Mouse (Mus musculus) stomach, embryonic 14.5 days (tissue): ENCODE measurements around the gene Bag6. TPM values are rescaled to one million over a fixed set of nuclear protein-coding genes. Genes with fewer than 3 reads are reported as not detected.

Source experiments
- ATAC-seq: fragments of 200-750 bp; cut with Nextera tagmentation; 2 replicates; pipeline ENCODE4 v1.8.0; 2017; ENCODE audit warnings: low read depth, moderate TSS enrichment; ENCODE audit not compliant: insufficient number of reproducible peaks, insufficient read depth, low FRiP score
- H3K27ac ChIP-seq: fragments of 300-500 bp; sonication (generic); 2 replicates; pipeline ENCODE4 v1.5.1; 2014; ENCODE audit warnings: mild to moderate bottlenecking, low read length, moderate library complexity, mixed read lengths
- H3K27me3 ChIP-seq: fragments of 300-500 bp; sonication (generic); 2 replicates; pipeline ENCODE4 v1.6.1; 2014; ENCODE audit warnings: low read length, control low read depth, mixed read lengths; ENCODE audit not compliant: control insufficient read depth, insufficient read depth
- H3K36me3 ChIP-seq: fragments of 300-500 bp; sonication (generic); 2 replicates; pipeline ENCODE4 v1.6.1; 2014; ENCODE audit warnings: mild to moderate bottlenecking, control low read depth, low read length, moderate library complexity, mixed read lengths; ENCODE audit not compliant: control insufficient read depth, insufficient read depth
- H3K4me1 ChIP-seq: fragments of 300-500 bp; sonication (generic); 2 replicates; pipeline ENCODE4 v1.6.1; 2014; ENCODE audit warnings: low read length, control low read depth, mixed read lengths; ENCODE audit not compliant: control insufficient read depth, insufficient read depth
- H3K4me2 ChIP-seq: fragments of 300-500 bp; sonication (generic); replicated peaks from 2 replicates; pipeline ENCODE4 v1.6.1; 2014; ENCODE audit warnings: low read depth, low read length, control low read depth
- H3K4me3 ChIP-seq: fragments of 300-500 bp; sonication (generic); 2 replicates; pipeline ENCODE4 v1.5.1; 2014; ENCODE audit warnings: low read depth, low read length, control low read depth
- H3K9ac ChIP-seq: fragments of 300-500 bp; sonication (generic); replicated peaks from 2 replicates; pipeline ENCODE4 v1.6.1; 2014; ENCODE audit warnings: low read depth, mild to moderate bottlenecking, control low read depth, low read length, moderate library complexity, mixed read lengths
- H3K9me3 ChIP-seq: fragments of 300-500 bp; sonication (generic); 2 replicates; pipeline ENCODE4 v1.6.1; 2016; ENCODE audit warnings: low read depth, low read length, control low read depth; ENCODE audit not compliant: control insufficient read depth
- WGBS: fragments of 180-500 bp; shearing (Covaris S2); extraction: QIAGEN DNeasy Blood & Tissue Kit; methylation state at CpG from one replicate; pipeline ENCODE4 v1.1.7; 2014; 5-methylcytosine and 5-hydroxymethylcytosine counted together
- polyA plus RNA-seq: library from polyadenylated mRNA; unstranded; fragments of >200 nt; fragmentation: Nextera tagmentation; extraction: Ambion mirVana; gene quantifications from 2 replicates; pipeline ENCODE4 v1.2.1, GENCODE M21; 2014

Gene Bag6
- polyA plus RNA-seq, 1 experiment from 2014 or later: 86.5 TPM

- H3K27ac ChIP-seq: no peak overlapping the region
- ATAC-seq: no peak
- no peaks in the 10 kb centered on the region for H3K27me3 ChIP-seq
- 70% methylated on average over 4 of the region's 4 CpGs for WGBS
- H3K36me3 ChIP-seq: no peaks in the 10 kb centered on the region
- H3K4me2 ChIP-seq: no peak overlapping the region
- no peaks in the 10 kb centered on the region for H3K9me3 ChIP-seq
- no peak overlapping the region for H3K4me3 ChIP-seq
- H3K4me1 ChIP-seq: peaks cover 6% of the 10 kb centered on the region; the same call in 1 of the 2 replicates
- no peak overlapping the region for H3K9ac ChIP-seq
These were observed 52.4 kb downstream of the Bag6 start for GRCm38 (mm10) chr17:35187345-35187744.

- Histone ChIP-seq H3K9me3 (no peaks in the 10 kb centered on the region), H3K4me1 (peaks cover 6% of the 10 kb centered on the region; the same call in 1 of the 2 replicates), H3K9ac (no peak within 1 kb of the TSS), H3K27me3 (no peaks in the 10 kb centered on the region), H3K27ac (peak within 1 kb of the TSS; percentile 21; the same call in 1 of the 2 replicates), H3K4me2 (no peak within 1 kb of the TSS), H3K36me3 (no peaks in the 10 kb centered on the region), H3K4me3 (no peak within 1 kb of the TSS)
- 71% methylated on average over 7 of the region's 7 CpGs for WGBS
- no peak for ATAC-seq
These were observed 53.1 kb downstream of the Bag6 start, which contains the start of gene Lst1 for GRCm38 (mm10) chr17:35187959-35188610. Lst1 (minus strand) TSS chr17:35188439.

- H3K4me1 ChIP-seq: peaks cover 8% of the 10 kb centered on the region; the same call in 1 of the 2 replicates
- H3K27ac ChIP-seq: no peak overlapping the region
- ATAC-seq: no peak
- no peaks in the 10 kb centered on the region for H3K9me3 ChIP-seq
- no peaks in the 10 kb centered on the region for H3K36me3 ChIP-seq
- H3K4me2 ChIP-seq: no peak overlapping the region
- H3K4me3 ChIP-seq: no peak overlapping the region
- H3K9ac ChIP-seq: no peak overlapping the region
- no peaks in the 10 kb centered on the region for H3K27me3 ChIP-seq
- WGBS: 59% methylated on average over 1 of the region's 1 CpGs
These were observed 54.2 kb downstream of the Bag6 start for GRCm38 (mm10) chr17:35189186-35189585.

GRCm38 (mm10) chr17:35190096-35190495 is 55.1 kb downstream of the Bag6 start:
- 67% methylated on average over 4 of the region's 4 CpGs for WGBS

GRCm38 (mm10) chr17:35191723-35192122 is 56.7 kb downstream of the Bag6 start:
- no peak overlapping the region for H3K4me3 ChIP-seq
- 65% methylated on average over 2 of the region's 2 CpGs for WGBS

More at GRCm38 (mm10) chr17:35190096-35190495, 55.1 kb downstream of the Bag6 start:
- no peak overlapping the region for H3K4me2 ChIP-seq
- peaks cover 15% of the 10 kb centered on the region; the same call in 1 of the 2 replicates for H3K4me1 ChIP-seq
- no peak overlapping the region for H3K9ac ChIP-seq
- no peaks in the 10 kb centered on the region for H3K27me3 ChIP-seq
- H3K9me3 ChIP-seq: no peaks in the 10 kb centered on the region
- H3K27ac ChIP-seq: no peak overlapping the region
- H3K36me3 ChIP-seq: no peaks in the 10 kb centered on the region
- ATAC-seq: no peak
- H3K4me3 ChIP-seq: no peak overlapping the region

GRCm38 (mm10) chr17:35192924-35193323 is 57.9 kb downstream of the Bag6 start:
- Histone ChIP-seq H3K9ac (no peak overlapping the region), H3K27ac (no peak overlapping the region), H3K4me1 (peaks cover 14% of the 10 kb centered on the region; the same call in 1 of the 2 replicates), H3K9me3 (no peaks in the 10 kb centered on the region), H3K4me2 (no peak overlapping the region), H3K4me3 (no peak overlapping the region), H3K27me3 (peaks cover 8% of the 10 kb centered on the region), H3K36me3 (no peaks in the 10 kb centered on the region)
- ATAC-seq: no peak
- WGBS: 85% methylated on average over 5 of the region's 5 CpGs

More at GRCm38 (mm10) chr17:35191723-35192122, 56.7 kb downstream of the Bag6 start:
- Histone ChIP-seq H3K9ac (no peak overlapping the region), H3K9me3 (no peaks in the 10 kb centered on the region), H3K27ac (no peak overlapping the region), H3K27me3 (peaks cover 8% of the 10 kb centered on the region), H3K36me3 (no peaks in the 10 kb centered on the region), H3K4me2 (no peak overlapping the region), H3K4me1 (peaks cover 14% of the 10 kb centered on the region; the same call in 1 of the 2 replicates)
- no peak for ATAC-seq

- Histone ChIP-seq H3K36me3 (no peaks in the 10 kb centered on the region), H3K9me3 (no peaks in the 10 kb centered on the region), H3K4me2 (peak within 1 kb of the TSS; percentile 79), H3K27ac (no peak within 1 kb of the TSS), H3K9ac (no peak within 1 kb of the TSS), H3K4me1 (peaks cover 14% of the 10 kb centered on the region; the same call in 1 of the 2 replicates), H3K27me3 (peaks cover 8% of the 10 kb centered on the region), H3K4me3 (peak within 1 kb of the TSS; percentile 38; the same call in 1 of the 2 replicates)
- ATAC-seq: no peak
- WGBS: 49% methylated on average over 28 of the region's 28 CpGs
These were observed 59.2 kb downstream of the Bag6 start, which contains the start of gene Ltb for GRCm38 (mm10) chr17:35193881-35194843. Ltb (plus strand) TSS chr17:35194439.
